Mouse (Mus musculus) cerebellum, adult 11-12 months (tissue): ENCODE measurements at regions not wholly inside any gene's neighbourhood (a gene's known extent, or its start where the extent isn't known, plus 50 kb on each side); places are given as distances from the start of the nearest gene placed in this dataset.
"Not testable (repeated sequence)": the region's sequence is repeated elsewhere in the genome, so short reads cannot be mapped to it uniquely, and the experiment has no call there.

Experiments
- DNase-seq: peaks from one replicate; pipeline ENCODE4 v3.0.0; 2022

GRCm38 (mm10) chr3:7079073-7079472, 458.8 kb upstream of the 1700008P02Rik start:
- DNase-seq: no peak

- no peak for DNase-seq
Observed at GRCm38 (mm10) chr3:7076850-7077249, 456.6 kb upstream of the 1700008P02Rik start.

DNA sequence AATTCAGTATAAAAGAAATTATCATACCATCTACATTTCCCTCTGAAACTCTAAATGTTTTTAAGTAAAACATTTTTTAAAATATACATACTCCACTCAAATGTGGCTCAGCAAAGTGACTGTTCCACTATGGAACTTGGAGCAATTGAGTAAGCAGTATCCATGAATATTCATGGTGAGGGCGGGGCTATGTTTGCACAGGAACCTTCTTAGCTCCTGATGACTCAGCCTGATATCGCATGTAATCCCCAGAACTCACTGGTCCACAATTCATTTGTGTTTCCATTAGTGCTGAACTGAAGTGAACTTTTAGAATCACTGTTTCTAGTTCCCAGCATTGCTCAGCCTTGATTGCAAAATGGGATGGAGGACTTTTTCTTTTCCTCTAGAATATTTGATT, 454.2 kb upstream of the 1700008P02Rik start:
- DNase-seq: no peak

- DNase-seq: no peak
Observed at GRCm38 (mm10) chr3:7041372-7042057, 421.3 kb upstream of the 1700008P02Rik start.

DNA sequence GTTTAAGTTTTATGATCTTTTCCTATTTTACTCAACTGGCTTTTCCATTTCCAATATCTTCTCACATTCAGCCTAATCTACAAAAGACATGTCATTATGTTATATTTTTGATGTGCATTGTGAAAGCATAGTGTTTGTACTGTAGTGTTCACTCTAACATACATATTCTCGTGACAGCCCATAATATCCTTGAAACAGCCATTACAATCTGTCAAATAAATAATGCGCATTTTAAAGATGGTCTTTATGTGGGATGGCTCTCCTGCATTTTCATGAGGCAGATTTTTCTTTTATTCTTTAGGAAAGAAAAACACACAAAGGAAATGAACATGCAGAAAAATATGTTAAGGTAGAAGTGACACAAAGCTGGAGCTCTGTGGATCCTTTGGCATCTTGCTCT, 415.6 kb upstream of the 1700008P02Rik start:
- DNase-seq: no peak

GRCm38 (mm10) chr3:7027845-7028244, 407.6 kb upstream of the 1700008P02Rik start:
- DNase-seq: no peak

GRCm38 (mm10) chr3:7014345-7014973, 394.2 kb upstream of the 1700008P02Rik start:
- DNase-seq: no peak

- DNase-seq: no peak
Observed at GRCm38 (mm10) chr3:7013516-7013915, 393.3 kb upstream of the 1700008P02Rik start.

- DNase-seq: no peak
Observed at GRCm38 (mm10) chr3:7010294-7011087, 390.2 kb upstream of the 1700008P02Rik start.

GRCm38 (mm10) chr3:7008671-7009217, 388.5 kb upstream of the 1700008P02Rik start:
- DNase-seq: no peak

DNA sequence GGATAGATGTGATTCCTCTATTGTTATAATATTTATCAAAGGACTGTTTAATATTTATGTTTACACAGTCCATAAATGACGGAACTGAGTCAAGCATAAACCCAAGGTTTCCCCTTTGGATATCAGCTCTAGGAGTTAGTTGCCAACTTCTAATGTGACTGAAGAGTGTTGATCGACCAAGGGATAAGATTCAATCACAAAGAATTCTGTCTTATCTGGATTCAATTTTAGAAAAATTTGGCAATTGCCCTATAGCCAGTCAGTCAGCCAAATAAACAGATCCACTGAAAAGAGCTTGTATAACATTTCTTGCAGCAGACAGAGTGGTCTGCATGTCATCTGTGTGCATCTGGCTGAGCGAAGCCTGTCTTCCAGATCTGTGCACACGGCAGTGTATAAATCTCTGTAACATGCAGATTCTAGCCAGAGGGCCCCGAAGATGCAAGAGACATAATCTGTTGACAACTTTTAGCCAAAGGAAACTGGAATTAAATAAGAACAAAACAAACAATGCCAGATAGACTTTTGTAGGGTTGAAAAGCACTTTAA, 387.6 kb upstream of the 1700008P02Rik start:
- DNase-seq: no peak

DNA sequence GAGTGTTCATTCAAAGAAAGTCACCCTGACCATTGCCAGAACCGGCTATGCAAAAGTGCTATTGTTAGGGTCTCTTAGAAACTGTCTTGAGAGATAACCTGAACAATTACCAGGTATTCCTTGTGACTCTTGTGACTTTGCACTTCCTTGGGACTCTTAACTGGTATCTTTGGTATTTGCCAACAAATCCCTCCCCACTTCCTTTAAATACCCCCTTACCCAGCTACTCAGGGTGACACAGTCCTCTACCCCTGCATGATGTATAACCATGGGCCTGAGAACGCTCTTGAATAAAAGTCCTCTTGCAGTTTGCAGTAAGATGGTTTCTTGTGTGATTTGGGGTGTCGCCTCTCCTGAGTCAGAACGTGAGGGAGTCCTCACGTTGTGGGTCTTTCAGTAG, 371.5 kb upstream of the 1700008P02Rik start:
- not testable (repeated sequence) for DNase-seq

GRCm38 (mm10) chr3:6984918-6985317, 364.7 kb upstream of the 1700008P02Rik start:
- DNase-seq: no peak

GRCm38 (mm10) chr3:6957681-6958080, 337.4 kb upstream of the 1700008P02Rik start:
- DNase-seq: no peak

- no peak for DNase-seq
Observed at GRCm38 (mm10) chr3:6932535-6933103, 312.4 kb upstream of the 1700008P02Rik start.

DNA sequence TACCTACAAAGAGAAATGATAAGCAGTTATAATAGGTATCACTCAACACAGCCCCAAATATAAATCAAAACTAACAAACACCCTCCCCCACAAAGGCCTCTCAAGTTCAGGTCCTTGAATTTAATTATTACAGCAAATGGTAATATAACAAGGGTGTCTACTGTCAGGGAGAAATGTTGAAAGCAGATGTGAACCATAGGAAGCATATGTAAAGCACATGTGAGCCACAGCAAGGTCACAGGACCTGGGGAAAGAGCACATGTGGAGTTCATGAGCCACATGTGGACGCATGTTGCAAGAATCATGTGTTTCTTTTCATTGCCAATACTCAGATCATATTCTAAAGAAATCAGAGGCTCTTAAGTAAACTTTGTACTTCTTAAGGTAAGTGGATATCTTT, 306.5 kb upstream of the 1700008P02Rik start:
- no peak for DNase-seq

DNA sequence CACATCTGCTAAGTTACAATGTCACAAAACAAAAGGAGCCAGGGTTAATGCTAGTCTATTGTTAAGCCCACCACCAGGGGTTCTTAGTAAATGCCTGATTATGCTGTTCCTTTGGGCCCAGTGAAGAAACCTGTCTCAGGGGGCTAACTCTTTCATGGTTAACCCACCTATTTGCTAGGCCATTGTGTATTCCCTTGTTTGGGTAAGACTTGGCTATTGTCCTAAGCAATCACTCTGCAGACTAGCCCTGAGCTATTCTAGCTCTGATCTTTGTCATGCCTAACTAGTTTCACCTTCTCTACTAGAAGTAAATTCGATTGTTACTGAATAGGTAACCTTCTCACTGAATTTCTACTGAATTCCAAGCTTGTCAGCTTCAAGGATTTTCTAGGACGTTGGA, 302.4 kb upstream of the 1700008P02Rik start:
- not testable (repeated sequence) for DNase-seq

DNA sequence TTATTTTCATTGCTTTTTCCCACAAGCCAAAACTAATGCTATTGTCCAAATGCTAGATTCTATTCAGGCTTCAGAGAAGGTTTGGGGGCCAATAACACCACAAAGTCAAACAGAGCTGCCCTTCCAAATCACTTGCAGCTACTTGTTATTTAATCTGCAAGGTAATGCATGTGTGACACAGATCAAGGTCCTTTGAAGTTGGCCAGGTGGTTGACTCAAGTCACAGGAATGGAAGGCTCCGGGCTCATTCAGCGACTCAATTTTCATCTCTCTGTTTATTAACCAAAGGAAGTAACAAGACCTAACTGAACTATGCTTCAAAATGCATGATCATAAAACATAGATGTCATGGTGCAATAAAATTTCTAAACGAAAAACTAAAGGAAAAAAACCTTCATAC, 300.0 kb upstream of the 1700008P02Rik start:
- no peak for DNase-seq

DNA sequence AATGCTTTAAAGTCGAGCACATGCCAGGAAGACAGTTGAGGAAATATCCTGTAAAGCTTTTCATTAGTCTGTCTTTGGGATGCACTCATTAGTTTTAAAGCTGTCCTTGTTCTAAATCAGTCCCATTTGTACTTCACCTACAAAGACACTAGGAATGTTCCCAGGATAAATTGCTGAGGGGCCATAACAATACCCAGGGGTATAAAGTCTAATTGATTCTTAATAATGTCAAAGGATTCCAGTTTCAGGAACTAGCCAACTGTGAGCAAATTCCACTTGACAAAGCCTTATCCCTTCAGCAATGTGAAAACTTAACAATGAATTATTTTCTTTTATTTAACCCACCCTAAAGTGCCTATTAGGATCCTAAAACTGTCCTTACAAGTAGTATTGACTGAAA, 267.7 kb upstream of the 1700008P02Rik start:
- DNase-seq: no peak

DNA sequence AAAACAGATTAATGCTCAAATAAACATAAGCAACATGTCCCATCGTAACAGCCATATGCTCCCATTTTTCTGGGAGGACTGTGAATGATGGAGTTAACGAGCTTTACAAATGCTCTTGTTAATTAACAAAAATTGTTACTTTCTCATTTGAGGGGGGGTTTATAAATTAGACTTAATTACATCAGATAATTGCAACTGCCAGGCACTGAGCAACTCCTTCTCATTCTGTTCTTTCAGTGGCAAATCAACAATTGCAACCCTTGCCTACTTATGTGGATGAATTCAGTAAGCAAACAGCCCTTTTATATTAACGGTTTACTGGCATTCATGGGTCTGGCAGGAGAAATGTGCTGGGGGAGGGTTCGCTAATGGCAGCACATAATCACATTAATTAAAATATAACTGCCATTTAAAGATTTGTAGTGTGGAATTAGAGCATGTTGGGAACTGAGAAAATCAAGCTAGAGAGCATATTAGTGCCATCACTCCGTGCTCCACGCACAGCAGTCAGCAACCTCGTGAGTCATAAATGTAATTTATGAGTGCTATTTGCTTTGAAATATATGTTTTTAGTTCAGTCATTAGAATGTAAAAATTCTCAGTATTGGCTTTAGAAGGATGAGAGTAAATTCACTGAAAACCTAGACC, 266.9 kb upstream of the 1700008P02Rik start:
- no peak for DNase-seq

DNA sequence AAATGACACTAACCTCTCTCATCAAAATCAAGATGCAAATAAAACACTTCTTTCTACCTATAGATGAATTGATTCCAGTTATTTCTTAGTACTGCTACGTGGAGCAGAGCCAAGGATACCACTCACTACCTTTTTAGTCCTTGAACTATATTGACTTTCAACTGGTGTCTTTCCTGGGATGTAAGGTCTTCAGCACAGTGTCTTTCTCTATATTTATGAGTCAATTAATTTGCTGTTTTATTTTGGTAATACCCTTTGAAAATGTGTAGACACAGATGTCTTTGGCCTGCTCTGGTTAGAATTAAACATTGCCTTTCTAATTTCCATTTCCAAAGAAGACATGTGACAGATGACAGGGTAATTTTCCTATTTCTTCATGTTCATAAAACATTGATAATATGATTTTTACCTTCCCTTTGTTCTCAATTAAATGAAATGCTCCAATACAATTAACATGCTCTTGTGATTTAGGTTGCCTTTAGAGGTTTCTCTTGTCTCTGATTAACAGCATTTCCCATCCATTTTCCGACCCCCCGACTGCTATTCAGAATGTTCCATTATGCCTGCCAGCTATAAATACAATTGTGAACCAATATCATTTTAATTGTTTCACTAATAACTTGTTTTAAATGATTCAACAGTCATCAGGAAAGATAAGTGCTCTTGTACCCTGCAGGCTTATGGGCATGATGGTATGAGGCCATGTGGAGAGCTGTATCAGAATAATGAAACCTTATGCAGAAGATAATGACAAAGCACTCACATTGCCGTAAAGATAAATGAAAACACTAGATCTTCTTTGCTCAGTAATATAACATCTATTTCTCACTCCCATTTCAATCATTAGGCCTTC, 266.2 kb upstream of the 1700008P02Rik start:
- DNase-seq: no peak
